Mouse (Mus musculus) megakaryocyte, embryonic 14.5 days (primary cell): ENCODE measurements around the gene Inava. TPM values are rescaled to one million over a fixed set of nuclear protein-coding genes. Genes with fewer than 3 reads are reported as not detected.

Experiments used
- H3K27me3 ChIP-seq: replicated peaks from 2 replicates; pipeline ENCODE3; 2012; ENCODE audit warnings: inconsistent platforms
- H3K36me3 ChIP-seq: replicated peaks from 2 replicates; pipeline ENCODE3; 2012; ENCODE audit warnings: low read length, inconsistent platforms, mixed read lengths
- H3K4me1 ChIP-seq: 2 replicates; pipeline ENCODE4 v1.6.1; 2012; ENCODE audit warnings: inconsistent platforms
- H3K4me3 ChIP-seq: replicated peaks from 2 replicates; pipeline ENCODE3; 2012; ENCODE audit warnings: moderate library complexity, mild to moderate bottlenecking, inconsistent platforms
- H3K9me3 ChIP-seq: 2 replicates; pipeline ENCODE4 v1.6.1; 2012; ENCODE audit warnings: inconsistent platforms
- FLI1 ChIP-seq: IDR thresholded peaks from 2 replicates; pipeline ENCODE4 v1.6.1; 2012; ENCODE audit warnings: low read length, inconsistent platforms, mixed read lengths
- GATA1 ChIP-seq: IDR thresholded peaks from 3 replicates; pipeline ENCODE4 v1.6.1; 2012; ENCODE audit warnings: mixed read lengths, low read length, inconsistent platforms, borderline replicate concordance
- polyA plus RNA-seq: library from polyadenylated mRNA; stranded (reverse); fragments of >175 nt; gene quantifications from 2 replicates; pipeline ENCODE4 v1.2.3, GENCODE M21; 2012; ENCODE audit warnings: low replicate concordance; ENCODE audit not compliant: insufficient read depth

Inava gene
- polyA plus RNA-seq, 1 experiment, result not detected

DNA sequence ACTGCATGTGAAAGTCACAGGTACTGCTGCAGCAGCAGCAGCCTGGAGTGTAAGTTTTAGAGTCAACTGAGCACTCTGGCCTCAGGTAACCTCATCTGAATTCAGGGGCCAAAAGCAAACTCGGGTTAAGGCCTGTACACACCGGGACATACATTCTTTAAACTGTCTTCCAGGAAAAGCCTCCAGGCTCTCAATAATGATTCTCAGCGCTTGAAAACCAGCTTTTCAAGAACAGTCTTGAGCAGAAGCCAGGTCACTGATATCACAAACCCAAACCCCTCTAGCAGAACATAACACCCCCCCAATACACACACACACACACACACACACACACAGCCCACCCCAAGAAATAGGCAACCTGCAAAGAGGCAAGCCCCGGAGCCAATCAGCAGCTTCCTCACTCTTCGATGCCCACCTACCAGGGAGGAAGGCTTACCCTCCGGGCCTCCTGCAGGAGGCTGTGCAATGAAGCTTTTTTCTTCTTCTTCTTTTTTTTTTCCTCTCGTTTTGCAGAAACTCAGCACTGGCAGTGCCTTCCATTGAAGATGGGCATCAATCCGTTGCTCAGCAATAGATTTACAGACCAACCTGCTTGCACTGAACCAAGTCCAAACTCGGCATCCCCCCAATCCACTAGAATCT, 1.7 kb downstream of the Inava start:
- peaks cover 98% of the 10 kb centered on the region for H3K27me3 ChIP-seq
- H3K9me3 ChIP-seq, result no peaks in the 10 kb centered on the region
- no peaks in the 10 kb centered on the region for H3K36me3 ChIP-seq
- no peak for TF ChIP-seq GATA1
- no peak for TF ChIP-seq FLI1
- peaks cover 23% of the 10 kb centered on the region for H3K4me1 ChIP-seq
- no peak overlapping the region for H3K4me3 ChIP-seq

- H3K27me3 ChIP-seq, result peaks cover 99% of the 10 kb centered on the region
- no peak for TF ChIP-seq GATA1
- no peak for TF ChIP-seq FLI1
Observed at GRCm38 (mm10) chr1:136231596-136231995, 2.5 kb downstream of the Inava start.

GRCm38 (mm10) chr1:136230201-136230600, 3.9 kb downstream of the Inava start:
- TF ChIP-seq FLI1 (no peak), GATA1 (no peak)
- H3K36me3 ChIP-seq, result no peaks in the 10 kb centered on the region
- H3K4me1 ChIP-seq, result peaks cover 23% of the 10 kb centered on the region
- no peak overlapping the region for H3K4me3 ChIP-seq
- peaks cover 99% of the 10 kb centered on the region for H3K27me3 ChIP-seq
- H3K9me3 ChIP-seq, result no peaks in the 10 kb centered on the region

More at GRCm38 (mm10) chr1:136231596-136231995, 2.5 kb downstream of the Inava start:
- Histone ChIP-seq H3K9me3 (no peaks in the 10 kb centered on the region), H3K4me3 (no peak overlapping the region), H3K4me1 (peaks cover 23% of the 10 kb centered on the region), H3K36me3 (no peaks in the 10 kb centered on the region)

DNA sequence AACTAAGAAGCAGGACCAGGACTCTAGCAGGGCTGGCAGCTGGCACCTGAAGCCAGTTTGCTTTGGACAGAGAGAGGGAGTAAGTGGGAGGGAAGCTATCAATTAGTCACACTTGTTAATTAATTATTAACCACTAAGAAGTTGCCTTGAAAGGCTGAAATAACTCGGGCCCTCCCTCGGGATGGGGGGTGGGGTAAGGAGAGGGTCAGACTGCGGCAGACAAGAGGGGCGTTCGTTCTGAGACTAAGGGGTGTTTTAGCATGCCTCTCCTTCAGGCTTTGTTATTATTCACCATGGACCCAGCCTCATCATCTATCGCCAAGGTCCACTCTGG, 5.1 kb downstream of the Inava start:
- TF ChIP-seq GATA1 (no peak), FLI1 (no peak)
- Histone ChIP-seq H3K27me3 (peaks cover 99% of the 10 kb centered on the region), H3K4me3 (no peak overlapping the region), H3K4me1 (peaks cover 15% of the 10 kb centered on the region), H3K36me3 (no peaks in the 10 kb centered on the region), H3K9me3 (no peaks in the 10 kb centered on the region)

GRCm38 (mm10) chr1:136228328-136229039, 5.6 kb downstream of the Inava start:
- no peak for TF ChIP-seq FLI1
- TF ChIP-seq GATA1, result no peak
- H3K27me3 ChIP-seq, result peaks cover 99% of the 10 kb centered on the region
- no peaks in the 10 kb centered on the region for H3K9me3 ChIP-seq
- peaks cover 10% of the 10 kb centered on the region for H3K4me1 ChIP-seq
- H3K4me3 ChIP-seq, result no peak overlapping the region
- H3K36me3 ChIP-seq, result no peaks in the 10 kb centered on the region

DNA sequence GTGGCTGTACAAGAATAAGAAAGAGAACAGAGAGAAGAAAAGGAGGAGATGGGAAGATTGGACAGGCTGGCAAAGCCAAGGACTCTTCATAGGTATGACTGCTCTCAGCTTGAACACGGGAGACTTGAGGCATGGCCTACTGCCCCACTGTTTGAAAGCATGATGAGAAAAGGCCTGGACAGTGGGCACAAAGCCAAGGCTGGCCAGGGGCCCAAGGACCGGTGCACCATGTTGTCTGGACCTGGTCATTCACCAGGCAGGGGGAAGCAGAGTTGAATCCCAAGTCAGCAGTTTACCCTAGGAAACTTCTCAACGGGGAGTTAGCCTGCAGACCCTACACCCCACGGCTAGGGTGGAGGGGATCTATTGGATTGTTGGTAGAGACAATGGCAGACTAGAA, 6.2 kb downstream of the Inava start:
- Histone ChIP-seq H3K36me3 (no peaks in the 10 kb centered on the region), H3K27me3 (peaks cover 97% of the 10 kb centered on the region), H3K4me3 (no peak overlapping the region), H3K4me1 (peaks cover 10% of the 10 kb centered on the region), H3K9me3 (no peaks in the 10 kb centered on the region)
- TF ChIP-seq FLI1, result no peak

GRCm38 (mm10) chr1:136226626-136227025, 7.4 kb downstream of the Inava start:
- peaks cover 10% of the 10 kb centered on the region for H3K4me1 ChIP-seq
- no peaks in the 10 kb centered on the region for H3K9me3 ChIP-seq
- H3K4me3 ChIP-seq, result no peak overlapping the region
- H3K36me3 ChIP-seq, result no peaks in the 10 kb centered on the region
- peaks cover 96% of the 10 kb centered on the region for H3K27me3 ChIP-seq
- TF ChIP-seq FLI1, result no peak
- TF ChIP-seq GATA1, result no peak

- no peak overlapping the region for H3K4me3 ChIP-seq
- H3K27me3 ChIP-seq, result peaks cover 96% of the 10 kb centered on the region
- no peak for TF ChIP-seq FLI1
- TF ChIP-seq GATA1, result no peak
- H3K36me3 ChIP-seq, result no peaks in the 10 kb centered on the region
- H3K9me3 ChIP-seq, result no peaks in the 10 kb centered on the region
- H3K4me1 ChIP-seq, result peaks cover 10% of the 10 kb centered on the region
Observed at GRCm38 (mm10) chr1:136225846-136226245, 8.2 kb downstream of the Inava start.

GRCm38 (mm10) chr1:136223758-136224342, 10.2 kb downstream of the Inava start:
- H3K27me3 ChIP-seq, result peaks cover 93% of the 10 kb centered on the region
- no peak for TF ChIP-seq FLI1
- no peak for TF ChIP-seq GATA1
- H3K36me3 ChIP-seq, result no peaks in the 10 kb centered on the region
- H3K4me1 ChIP-seq, result peaks cover 8% of the 10 kb centered on the region
- H3K4me3 ChIP-seq, result no peak overlapping the region
- no peaks in the 10 kb centered on the region for H3K9me3 ChIP-seq

DNA sequence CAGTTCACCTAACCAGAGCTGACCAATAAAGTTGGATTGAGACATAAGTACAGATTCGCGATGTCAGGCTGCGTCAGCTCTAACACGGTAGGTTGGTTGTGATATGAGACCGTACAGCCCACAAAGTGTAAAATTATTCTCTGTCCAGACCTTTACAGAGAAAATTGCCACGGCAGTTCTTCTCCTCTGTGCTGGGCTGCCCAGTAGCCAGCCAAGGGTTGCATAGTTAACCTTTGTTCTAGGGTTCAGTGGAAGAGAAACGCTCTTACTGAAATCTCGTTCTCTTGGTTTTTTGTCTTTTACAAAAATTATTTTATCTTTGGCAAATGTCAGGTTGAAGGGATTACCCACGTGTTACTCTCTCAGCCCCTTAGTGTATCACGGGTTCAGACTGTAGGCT, 11.7 kb downstream of the Inava start:
- Histone ChIP-seq H3K36me3 (no peaks in the 10 kb centered on the region), H3K4me3 (no peak overlapping the region), H3K27me3 (peaks cover 88% of the 10 kb centered on the region), H3K4me1 (0 out of 2 replicates have a peak, but pooled peaks cover 3% of the 10 kb centered on the region), H3K9me3 (no peaks in the 10 kb centered on the region)
- no peak for TF ChIP-seq GATA1
- TF ChIP-seq FLI1, result no peak
